Mouse (Mus musculus) induced T-regulatory cell, adult 2 months (primary cell): ENCODE measurements around the gene Ankrd34c.
A peak's percentile ranks its signal among the peaks of the same experiment; 100 is the strongest.

Source experiments
- DNase-seq: peaks from one replicate; pipeline ENCODE4 v3.0.0-alpha.2; 2012; ENCODE audit warnings: low read depth

The Ankrd34c gene

DNA sequence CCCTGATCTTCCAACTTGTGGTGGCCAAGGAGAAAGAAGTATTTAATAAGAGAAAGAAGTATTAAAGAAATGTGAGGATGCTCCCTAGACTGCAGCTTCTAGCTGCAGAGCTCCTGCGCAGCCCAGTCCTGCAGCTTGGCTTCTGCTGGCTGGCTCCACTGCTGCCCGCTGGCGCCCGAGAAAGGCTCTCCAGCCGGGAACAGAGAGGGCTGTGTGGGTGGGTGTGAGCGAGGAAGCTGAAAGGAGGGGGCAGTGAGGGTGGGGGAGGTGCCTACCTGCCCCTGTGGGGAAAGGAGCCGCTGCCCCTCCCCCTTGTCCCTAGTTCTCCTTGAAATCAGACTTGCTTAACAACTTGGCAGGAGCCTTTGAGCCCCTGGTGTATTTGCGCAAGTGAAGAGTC, at the start of gene Ankrd34c:
Gene Ankrd34c, minus strand, starts transcription at position 181 of the 400 bp plus-strand sequence.
- DNase-seq: no peak

DNA sequence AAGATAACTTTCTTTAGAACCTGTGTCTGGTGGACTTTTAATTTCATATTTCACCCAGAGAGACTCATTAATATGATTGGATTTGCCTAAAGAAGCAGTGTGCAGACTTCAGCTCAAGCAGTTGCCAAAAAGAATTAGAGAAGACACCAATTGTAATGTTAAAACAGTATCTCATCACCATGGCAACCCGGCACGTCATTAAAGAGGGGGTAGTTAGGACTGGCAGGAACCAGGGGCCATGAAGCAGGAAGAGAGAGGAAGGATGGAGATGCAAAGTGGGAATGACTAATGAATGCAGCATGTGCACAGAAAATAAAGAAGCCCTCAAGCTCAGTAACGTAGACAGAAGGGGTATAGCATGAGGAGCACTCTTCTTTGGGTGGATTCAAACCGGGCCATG, 49.3 kb upstream of the Ankrd34c start:
- no peak for DNase-seq

DNA sequence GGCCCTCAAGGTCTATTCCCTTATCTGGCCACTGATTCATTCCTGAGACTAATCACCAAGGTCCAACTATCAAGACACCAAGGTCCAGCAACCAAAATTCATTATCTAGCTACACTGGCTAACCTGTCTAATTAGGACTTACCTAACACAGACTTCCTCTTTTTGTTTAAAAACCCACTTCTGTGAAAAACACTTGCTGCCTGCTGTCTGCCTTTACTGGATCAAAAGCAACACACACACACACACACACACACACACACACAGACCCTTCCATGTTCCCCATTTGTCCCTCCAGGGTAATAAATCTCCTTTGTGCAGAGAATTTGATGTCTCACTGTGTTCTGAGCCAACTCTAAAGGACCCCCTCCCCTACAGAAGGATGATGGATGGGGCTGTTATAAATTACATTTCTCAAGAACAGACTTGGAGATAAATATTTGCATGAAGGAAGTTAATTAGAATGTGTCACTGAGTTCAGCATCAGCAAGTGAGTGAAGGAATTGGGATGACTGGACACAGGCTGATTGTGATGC, 43.2 kb upstream of the Ankrd34c start:
- DNase-seq: no peak

DNA sequence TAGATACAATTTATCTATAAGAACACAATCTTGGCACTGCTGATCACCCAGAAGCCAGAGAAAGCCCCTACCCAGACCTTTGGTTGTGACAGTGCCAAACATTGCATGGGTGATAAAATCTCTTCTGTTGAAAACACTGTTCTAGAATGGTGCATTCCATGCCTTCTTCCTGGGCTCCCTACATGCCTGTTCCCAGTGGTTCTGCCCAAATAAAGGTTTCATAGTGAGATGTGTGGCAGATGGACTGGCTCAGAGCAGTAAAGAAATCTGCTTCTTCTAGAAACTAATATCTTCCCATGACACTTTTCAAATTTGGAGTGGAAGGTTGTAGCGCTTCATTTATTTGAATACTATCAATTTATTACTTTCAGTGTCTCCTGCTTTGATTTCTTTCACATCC, 41.0 kb upstream of the Ankrd34c start:
- DNase-seq: no peak

DNA sequence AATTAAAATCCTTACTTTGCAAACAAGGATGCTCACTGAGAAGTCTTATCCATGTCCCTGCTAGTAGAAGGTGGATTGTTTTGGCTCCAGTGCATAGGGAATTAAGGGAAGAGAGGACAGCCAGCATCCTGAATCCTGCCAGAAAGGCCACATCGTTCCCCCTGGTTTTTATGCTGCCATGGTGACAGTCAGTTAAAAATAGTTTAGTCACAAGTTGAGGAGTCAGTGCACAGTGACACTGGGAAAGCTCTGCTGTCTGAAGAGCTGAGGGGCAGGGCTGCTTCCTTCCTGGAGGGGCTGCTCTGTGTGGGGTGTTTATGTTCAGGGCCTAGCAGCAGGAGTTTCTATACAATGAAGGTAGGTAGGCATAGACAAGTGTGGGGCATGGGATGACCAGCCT, 32.9 kb upstream of the Ankrd34c start:
- DNase-seq: no peak

DNA sequence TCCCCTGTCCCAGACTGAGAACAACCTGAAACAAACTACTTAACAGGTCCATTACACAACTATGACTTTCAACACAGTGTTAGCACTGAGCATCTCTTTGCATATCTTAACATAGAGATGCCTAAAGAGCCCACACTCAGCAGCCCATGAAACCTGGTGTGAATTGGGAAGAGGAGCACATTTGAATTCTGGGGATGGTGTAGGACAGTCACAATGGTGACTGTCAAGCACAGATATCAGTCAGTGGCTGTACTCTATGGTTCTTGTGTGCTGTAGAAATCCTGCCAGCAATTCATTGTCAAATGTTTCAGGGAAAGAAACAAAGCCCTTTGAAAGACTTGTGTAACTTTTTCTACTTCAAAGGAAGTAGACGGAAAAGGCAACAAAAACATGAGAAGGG, 23.7 kb upstream of the Ankrd34c start:
- no peak for DNase-seq

DNA sequence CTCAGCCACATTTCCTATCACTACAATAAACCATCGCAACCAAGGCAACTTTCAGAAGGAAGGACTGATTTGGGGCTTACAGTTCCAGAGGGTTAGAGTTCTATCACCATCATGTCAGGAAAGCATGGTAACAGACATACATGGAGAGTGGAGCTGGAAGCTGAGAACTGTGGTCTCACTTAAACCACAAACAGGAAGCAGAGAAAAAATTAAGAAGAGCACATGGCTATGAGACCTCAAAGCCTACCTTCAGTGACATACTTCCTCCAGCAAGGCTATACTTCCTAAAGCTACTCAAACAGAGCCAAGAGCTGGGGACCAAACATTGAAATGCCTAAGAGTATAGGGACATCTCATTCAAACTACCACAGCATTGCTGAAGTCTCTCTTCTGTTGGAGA, 20.3 kb upstream of the Ankrd34c start:
- no peak for DNase-seq

DNA sequence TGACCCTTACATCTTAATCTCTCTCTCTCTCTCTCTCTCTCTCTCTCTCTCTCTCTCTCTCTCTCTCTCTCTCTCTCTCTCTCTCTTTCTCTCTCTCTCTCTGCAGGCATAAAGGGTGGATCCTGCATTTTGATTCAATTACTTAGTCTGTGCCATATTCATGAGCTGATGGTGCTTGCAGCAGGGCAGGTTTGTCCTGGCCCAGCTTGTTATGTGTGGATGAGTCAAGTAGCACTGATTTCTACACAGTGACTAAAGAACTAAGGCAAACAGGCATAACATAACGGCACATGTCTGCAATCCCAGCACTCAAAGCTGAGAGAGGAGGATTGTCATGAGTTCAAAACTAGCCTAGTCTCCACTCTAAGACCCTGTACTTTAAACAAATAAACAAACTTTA, 19.9 kb upstream of the Ankrd34c start:
- no peak for DNase-seq

DNA sequence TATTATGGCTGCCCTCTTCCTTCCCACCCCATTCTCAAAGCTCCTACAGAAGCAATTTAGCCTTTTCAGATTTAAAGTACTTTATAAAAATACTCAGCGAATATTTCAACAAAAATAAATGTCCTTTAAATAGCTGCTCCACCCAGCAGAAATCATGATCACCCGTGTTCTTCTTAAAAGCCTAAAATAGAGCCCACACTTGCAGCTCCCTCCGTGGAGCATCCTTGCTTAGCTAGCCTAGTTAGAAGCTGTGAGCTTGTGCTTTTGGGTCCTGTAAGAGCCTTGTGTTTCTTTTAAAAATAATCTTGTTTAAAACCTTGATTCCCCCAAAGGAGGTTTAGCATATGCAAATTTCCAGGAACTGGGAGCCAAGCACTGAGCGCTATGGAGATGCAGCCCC, 19.3 kb upstream of the Ankrd34c start:
- DNase-seq: no peak

DNA sequence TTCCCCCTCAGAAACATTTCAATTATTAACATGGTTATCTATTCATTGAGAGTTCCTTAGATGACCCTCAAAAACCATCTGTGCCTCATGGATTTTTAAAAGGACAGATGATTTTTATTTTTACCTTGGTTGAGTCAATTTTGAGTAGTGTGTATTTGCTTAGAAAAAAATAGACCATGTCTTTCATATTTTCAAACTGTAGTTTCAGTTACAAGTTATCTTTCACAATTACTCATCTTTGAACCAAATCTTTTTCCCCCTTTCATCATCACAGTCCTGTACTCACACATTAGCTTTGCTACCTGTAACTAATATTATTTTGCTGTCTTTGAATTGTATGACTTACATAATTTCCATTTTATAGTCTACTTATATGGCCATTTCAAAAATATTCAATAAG, 1.8 kb upstream of the Ankrd34c start:
- no peak for DNase-seq

DNA sequence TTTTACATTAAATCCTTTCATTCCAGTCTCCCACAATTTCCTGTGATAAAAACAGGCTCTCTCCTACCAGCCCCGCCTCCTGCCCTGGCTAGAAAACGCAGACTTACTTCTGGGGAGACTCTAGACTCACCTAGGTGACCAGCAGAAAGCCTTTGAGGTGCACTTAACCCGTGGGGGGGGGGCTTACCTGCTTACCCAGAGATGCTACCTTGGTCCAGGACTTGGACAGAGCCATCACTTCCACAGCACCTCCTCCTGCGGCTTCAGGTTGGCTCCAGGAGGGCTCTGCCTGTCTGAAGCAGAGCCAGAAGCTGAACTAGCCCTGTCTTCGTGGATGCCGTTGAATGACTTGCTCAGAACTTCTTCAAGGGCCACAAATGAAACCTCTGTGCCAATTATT, 387 bp downstream of the Ankrd34c start:
- no peak for DNase-seq

DNA sequence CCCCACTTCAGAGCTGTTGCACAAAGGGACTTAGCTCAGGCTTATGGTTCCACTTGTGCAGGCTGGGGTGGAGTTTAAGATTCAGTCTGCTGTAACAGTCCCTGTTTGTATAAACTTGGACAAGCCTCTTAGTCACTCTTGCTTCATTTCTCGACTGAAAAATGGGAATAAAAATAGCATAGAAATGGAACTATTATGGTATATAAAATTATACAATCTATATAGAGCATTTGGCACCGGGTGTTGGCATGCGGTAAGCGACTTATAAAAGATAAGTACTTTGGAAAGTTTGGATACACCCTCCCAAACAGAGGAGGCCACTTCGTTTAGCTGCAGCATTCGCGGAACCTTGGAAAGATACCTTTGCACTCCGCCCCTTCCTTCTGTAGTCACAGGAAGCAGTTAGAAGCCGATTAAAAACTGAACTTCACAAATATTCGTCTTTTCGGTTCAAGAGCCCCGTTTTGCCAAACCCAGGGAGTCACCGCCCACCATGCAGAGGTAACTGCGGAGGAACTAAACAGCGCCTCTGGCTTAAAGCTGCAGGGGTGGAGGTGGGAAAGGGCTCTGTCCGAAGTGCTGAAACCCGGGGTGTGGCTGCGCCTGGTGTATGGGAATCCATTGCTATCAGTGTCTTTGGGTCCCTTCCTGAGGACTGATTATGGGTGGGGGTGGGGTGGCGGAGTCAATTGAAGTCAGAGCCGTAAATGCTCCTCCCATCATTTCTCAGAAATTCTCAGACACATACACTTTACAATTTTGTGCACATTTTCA, 1.2 kb downstream of the Ankrd34c start:
- peak; percentile 16 for DNase-seq

DNA sequence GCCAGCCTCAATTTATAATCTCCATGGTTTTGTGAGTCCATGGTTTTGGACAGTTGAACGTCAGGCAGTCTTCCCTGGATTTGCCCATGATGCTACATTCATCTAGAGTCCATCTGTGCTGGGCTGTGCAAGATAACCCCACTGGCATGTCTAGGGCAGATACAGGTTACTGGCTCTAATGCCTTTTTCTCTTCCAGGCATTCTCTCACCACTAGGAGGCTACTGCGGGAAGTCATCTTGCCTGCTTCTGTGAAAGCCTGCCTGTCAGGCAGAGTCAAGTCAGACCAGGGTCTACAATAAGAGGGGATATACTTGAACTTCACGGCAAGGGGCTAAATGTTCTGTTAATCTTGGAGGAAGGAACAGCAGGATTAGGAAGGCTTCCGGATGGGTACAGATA, 31.4 kb downstream of the Ankrd34c start:
- DNase-seq: peak; percentile 64

DNA sequence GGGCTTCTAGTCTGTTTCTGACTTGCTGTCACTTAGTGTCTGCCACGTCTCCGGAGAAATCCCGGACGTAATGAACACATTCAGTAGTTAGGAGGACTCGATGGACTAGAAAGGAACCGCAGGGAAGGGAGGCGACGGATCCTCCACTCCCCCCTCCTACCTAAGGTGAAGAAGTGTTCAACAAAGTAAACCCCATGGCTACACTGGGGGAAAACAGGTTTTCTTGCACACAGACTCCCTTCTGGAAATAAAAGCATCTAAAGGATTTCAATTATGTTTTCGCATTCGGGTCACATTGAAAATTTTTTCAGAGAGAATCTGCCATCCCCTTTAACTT, 33.1 kb downstream of the Ankrd34c start:
- no peak for DNase-seq

DNA sequence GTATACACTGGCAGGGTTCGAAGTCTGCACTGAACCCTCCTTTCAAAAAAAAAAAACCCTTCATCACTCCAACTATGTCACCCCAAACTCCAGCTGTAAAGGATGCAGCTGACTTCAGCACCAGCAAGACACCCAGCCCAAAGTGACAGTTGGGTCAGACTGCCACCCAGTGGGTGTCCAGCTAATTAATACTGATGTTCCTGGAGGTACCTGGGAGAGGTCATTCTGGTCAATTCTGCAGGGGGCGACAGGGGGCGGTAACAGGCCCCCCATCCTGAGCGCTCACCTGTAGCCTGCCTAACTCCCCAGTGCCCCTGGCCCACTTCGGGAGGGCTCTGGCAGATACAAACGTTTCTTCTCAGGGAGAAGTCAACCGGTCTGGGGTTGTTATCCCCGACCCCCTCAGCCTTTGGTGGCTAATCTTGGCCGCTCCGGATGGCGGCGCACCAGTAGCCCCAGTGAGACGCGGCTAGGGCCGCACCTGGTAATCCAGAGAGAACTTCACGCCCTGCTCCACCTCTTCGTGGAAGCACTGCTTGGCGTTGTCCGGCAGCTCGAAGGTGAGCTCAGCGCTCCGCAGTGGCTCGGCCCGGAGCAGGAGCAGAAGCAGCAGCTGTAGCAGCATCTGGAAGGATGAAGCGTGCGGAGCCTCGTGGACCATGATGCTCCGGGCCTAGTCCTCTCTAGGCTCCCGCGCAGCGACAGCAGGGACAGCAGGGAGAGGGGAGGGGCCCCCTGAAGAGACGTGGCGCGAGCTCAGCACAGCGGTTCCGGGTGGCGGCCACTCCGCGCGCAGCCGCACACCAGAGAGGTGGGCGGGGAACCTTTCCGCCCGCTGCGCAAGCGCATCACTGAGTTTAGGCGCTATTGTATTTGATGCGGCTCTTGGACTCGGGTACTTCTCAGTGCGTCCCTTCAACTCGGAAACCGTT, 33.7 kb downstream of the Ankrd34c start, which contains the start of gene Tmed3:
Gene Tmed3, minus strand, starts transcription at position 804 of the 932 bp plus-strand sequence.
- DNase-seq: peak; percentile 94

DNA sequence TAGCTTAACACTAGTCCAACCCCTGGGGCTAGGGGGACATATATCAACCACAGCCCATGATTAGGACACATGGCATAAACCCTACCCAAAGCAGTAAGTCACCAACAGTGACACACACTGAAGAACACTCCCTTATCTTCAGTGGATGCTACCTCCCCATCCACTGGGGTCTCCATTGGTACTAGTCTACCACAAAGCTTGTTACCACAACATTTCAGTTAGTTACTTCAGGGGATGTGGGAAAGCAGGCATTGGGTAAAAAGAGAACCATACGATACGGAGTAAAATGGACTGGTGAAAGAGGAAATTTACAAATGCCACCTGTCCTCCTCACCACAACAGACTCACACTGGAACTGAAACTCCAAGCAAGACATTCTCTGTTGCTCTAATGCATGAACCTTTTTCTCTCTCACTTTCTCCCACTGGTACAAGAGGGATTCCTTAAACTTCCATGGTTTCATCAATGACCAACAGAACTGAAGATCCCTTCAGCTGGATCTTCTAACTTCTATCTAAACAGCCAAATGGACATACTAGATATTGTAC, 37.3 kb downstream of the Ankrd34c start:
- DNase-seq: no peak

DNA sequence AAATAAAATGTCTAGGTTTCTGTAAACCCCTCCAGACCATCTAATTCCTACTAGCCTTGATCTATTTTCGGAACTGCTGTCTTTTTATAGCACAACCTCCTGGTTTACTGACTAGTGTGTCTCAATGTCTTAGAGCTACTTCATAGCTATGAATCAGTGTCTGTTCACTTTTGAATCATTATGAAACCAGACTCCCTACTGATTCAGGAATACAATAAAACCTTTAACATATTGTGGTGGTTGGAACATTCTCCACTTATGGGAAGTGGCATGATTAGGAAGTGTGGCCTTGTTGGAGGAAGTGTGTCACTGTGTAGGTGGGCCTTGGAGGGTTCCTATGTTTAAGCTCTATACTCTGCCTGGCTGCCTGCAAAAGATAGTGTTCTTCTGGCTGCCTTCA, 43.1 kb downstream of the Ankrd34c start:
- no peak for DNase-seq

DNA sequence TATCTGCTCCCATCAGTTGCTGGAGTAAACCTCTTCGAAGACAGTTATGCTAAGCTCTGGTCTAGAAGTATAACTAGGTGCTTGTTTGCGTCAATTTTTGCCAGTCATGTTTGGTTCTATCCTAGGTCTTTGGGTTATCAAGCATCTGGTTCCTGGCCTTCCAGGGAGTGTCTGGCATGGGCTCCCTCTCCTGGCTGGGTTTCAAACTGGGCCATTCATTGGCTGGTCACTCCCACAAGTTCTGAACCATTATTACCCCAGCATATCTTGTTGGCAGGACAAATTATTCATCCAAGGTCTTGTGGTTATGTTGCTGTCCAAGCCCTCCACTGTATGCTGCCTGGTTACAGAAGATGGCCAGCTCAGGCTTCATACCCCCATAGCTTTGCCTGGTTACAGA, 44.6 kb downstream of the Ankrd34c start:
- DNase-seq: no peak

DNA sequence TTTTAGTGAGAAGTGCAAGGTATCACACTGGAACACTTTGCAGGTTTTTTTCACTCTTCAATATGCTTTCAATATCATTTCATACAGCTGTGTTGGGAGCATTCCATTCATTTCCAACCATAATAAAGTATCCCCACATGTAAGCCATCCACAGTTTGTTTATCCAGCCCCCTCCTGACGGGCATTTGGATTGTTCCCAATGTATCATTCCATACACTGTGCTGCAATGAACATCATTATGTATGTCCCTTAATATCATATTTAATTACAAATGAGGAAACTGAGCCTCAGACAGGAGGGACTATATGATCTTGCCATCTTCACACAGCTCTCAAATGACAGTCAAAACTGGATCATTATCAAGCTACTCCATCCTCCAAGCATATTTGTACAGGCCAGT, 49.1 kb downstream of the Ankrd34c start:
- DNase-seq: no peak

DNA sequence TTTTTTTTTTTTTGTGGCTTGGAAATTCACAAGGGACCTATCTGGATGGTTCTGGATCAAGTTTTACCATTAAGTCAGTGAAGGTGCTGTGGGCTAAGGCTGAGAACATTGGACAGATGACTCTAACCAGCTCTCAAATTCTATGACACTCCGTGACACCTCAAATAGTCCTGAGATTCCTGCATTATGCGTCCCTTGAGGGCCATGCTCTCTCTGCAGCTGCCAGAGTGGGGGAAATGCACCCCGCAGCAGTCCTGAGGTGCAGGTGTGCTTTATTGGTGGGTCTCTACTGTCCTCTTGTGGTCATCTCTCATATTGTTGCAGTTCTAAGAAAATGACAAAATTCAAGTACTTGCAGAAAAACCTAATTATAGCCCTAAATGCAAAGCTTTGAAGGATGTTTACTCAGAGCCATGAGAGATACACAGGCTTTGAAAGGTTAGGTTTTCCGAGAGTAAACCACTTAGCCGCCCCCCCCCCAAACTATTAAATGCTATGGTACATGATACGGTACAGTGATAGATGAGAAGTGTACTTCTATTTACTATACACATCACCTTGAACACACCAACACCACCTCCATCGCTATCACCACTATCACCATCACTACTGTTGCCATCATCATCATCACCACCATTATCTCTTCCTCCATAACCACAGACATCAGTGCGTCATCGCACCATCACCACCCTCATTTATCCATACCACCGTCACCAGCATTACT, 50.6 kb downstream of the Ankrd34c start:
- DNase-seq: peak; percentile 62

DNA sequence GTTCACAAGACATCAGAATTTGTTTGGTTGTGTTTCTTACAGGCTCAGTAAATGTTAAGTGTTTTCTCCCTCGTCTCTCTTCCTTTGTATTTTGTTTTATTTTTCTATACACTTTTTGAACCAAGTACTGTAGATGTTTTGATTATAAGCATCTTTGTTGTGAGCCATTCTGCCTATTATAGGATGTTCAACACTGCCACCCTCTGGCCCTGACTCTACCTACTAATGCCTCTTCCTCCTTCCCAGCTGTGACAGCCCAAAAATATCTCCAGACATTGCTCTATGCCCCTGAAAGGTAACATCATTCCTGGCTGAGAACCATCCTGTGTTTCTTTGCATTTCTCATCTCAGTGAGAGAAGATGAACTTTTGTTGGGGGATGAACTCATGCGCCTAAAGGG, 52.0 kb downstream of the Ankrd34c start:
- no peak for DNase-seq

DNA sequence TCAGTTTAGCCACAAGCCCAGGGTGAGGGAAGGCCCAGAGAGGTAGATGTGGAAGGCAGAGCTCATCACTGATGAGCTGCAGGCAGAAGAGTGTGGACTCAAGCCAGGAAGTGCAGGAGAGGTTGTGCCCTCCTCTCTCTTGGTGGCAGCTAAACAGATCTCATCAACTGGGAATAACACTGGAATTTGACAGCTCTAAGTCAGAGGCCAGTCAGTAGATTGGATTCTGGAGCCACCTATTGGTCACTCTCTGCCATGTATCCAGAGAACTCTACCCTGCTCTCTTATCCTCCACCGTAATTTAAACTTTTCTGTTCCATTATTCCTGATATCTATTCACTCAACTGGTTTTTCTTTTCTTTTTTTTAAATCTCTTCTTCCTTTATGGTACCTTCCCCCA, 59.3 kb downstream of the Ankrd34c start:
- no peak for DNase-seq
